In the genomic region with DNA sequence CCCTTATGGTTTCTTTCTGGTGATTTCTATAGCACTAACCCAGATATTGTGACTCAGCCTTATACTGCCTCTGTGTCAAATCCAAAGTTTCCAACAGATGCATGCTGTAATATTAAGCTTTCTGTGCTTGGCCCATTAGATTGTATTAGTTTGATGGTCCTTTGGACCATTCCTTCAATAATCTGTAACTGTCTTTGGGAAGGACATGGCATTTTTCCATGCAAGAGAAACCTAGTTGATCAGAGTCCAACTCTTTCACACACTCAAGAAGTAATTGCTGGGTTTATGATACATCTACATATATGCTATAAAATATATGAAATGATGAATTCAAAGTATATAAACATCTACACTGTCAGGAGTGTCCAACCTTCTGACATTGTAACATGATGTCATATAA, we compare ENCODE assay signal across 32 mouse cellular contexts.
"Had no signal": no experiment of that assay in that cellular context is flagged by ENCODE, and none has a peak within 500 bp of the region (broad histone marks: within the 10 kb centered on the region; RNA-seq: fewer than 3 reads in every experiment).

No protein-coding gene starts in this region.

- H3K9me3 ChIP-seq: limb, embryonic 10.5 days; limb, embryonic 12.5 days; limb, embryonic 13.5 days; limb, embryonic 15.5 days; liver, embryonic 12.5 days; liver, embryonic 13.5 days; liver, embryonic 15.5 days; lung, embryonic 15.5 days; megakaryocyte, embryonic 14.5 days; midbrain, embryonic 10.5 days; midbrain, embryonic 12.5 days; midbrain, embryonic 13.5 days; midbrain, embryonic 15.5 days; neural tube, embryonic 12.5 days had no signal

- H3K4me3 ChIP-seq: limb, embryonic 10.5 days; limb, embryonic 12.5 days; limb, embryonic 13.5 days; limb, embryonic 15.5 days; liver, embryonic 12.5 days; liver, embryonic 13.5 days; liver, embryonic 15.5 days; lung, embryonic 15.5 days; megakaryocyte, embryonic 14.5 days; midbrain, embryonic 10.5 days; midbrain, embryonic 12.5 days; midbrain, embryonic 13.5 days; midbrain, embryonic 15.5 days; myocyte; neural tube, embryonic 12.5 days had no signal

- H3K36me3 ChIP-seq: limb, embryonic 10.5 days; limb, embryonic 12.5 days; limb, embryonic 13.5 days; liver, embryonic 12.5 days; liver, embryonic 13.5 days; liver, embryonic 15.5 days; lung, embryonic 15.5 days; midbrain, embryonic 10.5 days; midbrain, embryonic 12.5 days; midbrain, embryonic 13.5 days; midbrain, embryonic 15.5 days; neural tube, embryonic 12.5 days had no signal

- H3K4me1 ChIP-seq: liver, embryonic 12.5 days; liver, embryonic 13.5 days; liver, embryonic 15.5 days; megakaryocyte, embryonic 14.5 days had no signal

- H3K27ac ChIP-seq: limb, embryonic 12.5 days; limb, embryonic 13.5 days; limb, embryonic 15.5 days; liver, embryonic 12.5 days; liver, embryonic 13.5 days; liver, embryonic 14.5 days; liver, embryonic 15.5 days; lung, embryonic 15.5 days; macrophage; midbrain, embryonic 10.5 days; midbrain, embryonic 12.5 days; midbrain, embryonic 13.5 days; midbrain, embryonic 15.5 days; neural tube, embryonic 12.5 days had no signal

- H3K4me2 ChIP-seq: limb, embryonic 12.5 days; limb, embryonic 13.5 days; limb, embryonic 15.5 days; liver, embryonic 11.5 days; liver, embryonic 12.5 days; liver, embryonic 13.5 days; liver, embryonic 15.5 days; lung, embryonic 14.5 days; lung, embryonic 15.5 days; midbrain, embryonic 11.5 days; midbrain, embryonic 12.5 days; midbrain, embryonic 13.5 days; midbrain, embryonic 15.5 days; neural tube, embryonic 12.5 days had no signal

- DNase-seq: left cerebral cortex, postnatal 4 days; liver; liver, embryonic 13.5 days; liver, postnatal 0 days; lung, adult 18-20 months; lung, adult 2 months; lung, embryonic 14.5 days; lung, postnatal 10 days; lung, postnatal 14 days; lung, postnatal 36 days; lung, postnatal 4 days; midbrain, embryonic 14.5 days had no signal

- H3K27me3 ChIP-seq: limb, embryonic 12.5 days; limb, embryonic 13.5 days; limb, embryonic 15.5 days; liver, embryonic 12.5 days; liver, embryonic 13.5 days; liver, embryonic 15.5 days; lung, embryonic 15.5 days; megakaryocyte, embryonic 14.5 days; midbrain, embryonic 12.5 days; midbrain, embryonic 13.5 days; midbrain, embryonic 15.5 days; neural tube, embryonic 12.5 days had no signal

- H3K9ac ChIP-seq: limb, embryonic 12.5 days; limb, embryonic 13.5 days; limb, embryonic 15.5 days; liver, embryonic 12.5 days; liver, embryonic 13.5 days; liver, embryonic 14.5 days; liver, embryonic 15.5 days; liver, postnatal 0 days; lung, embryonic 14.5 days; lung, embryonic 15.5 days; midbrain, embryonic 12.5 days; midbrain, embryonic 13.5 days; midbrain, embryonic 15.5 days; neural tube, embryonic 12.5 days had no signal

- ATAC-seq: liver, embryonic 12.5 days; liver, postnatal 0 days; lung, postnatal 0 days; midbrain, embryonic 13.5 days; midbrain, embryonic 15.5 days; midbrain, embryonic 16.5 days had no signal
